Mouse (Mus musculus): Measurements from ENCODE around the gene Kif26b. TPM values are rescaled to one million over a fixed set of nuclear protein-coding genes. Genes with fewer than 3 reads are reported as not detected.

Gene Kif26b
- total and polyA plus RNA-seq, 3 experiments = 0.86 to 3.0 (median 2.4) TPM

DNA sequence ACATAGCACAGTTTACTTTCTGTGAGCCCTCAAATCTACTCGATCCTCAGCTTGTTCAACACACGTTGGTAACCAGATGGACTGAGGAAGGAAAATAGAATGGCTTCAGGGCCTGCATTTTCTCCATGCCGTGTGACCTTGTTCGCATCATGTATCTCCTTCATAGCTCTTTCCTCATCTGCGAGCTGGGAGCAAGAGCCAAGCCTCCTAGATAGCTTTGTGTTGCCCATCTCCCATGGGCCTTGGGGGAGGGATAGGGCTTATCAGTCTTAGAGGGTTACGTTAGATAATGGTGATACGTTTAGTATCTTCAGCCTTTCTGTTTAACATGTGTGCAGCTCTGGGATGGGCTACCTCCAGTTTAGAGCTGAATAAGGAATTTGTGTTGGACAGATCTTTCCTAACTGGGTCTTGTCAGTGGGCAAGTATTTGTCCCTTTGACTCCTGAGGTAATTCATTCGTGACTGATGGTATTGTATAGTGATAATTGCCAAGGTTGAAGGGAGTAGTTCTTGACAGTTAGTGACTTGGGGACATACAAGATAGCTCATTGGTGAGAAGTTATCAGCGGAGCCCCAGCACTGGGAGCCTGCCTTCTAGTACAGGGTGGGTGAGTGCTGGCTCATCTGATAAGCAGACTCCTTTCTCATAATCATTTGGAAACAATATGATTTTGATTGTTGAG lies 183.4 kb downstream of the Kif26b start:
- H3K4me1 ChIP-seq (ENCODE audit: control insufficient read depth, insufficient read depth, low read length) = no peaks in the 10 kb centered on the region
- no peak overlapping the region for H3K27ac ChIP-seq
- no peak overlapping the region for H3K9ac ChIP-seq (ENCODE audit: low read depth, low read length)
- H3K36me3 ChIP-seq (ENCODE audit: control insufficient read depth, insufficient read depth, low read length) = no peaks in the 10 kb centered on the region; the same call in 1 of the 2 replicates
- H3K4me3 ChIP-seq = no peak overlapping the region
- H3K27me3 ChIP-seq (ENCODE audit: control insufficient read depth, insufficient read depth, low read length) = no peaks in the 10 kb centered on the region
- intact Hi-C loops (cut with DNase I) = loop anchor here (5.0 kb wide), 1 partner anchor 130 kb away; no protein-coding TSS in a partner anchor
- DNase-seq = no peak
- TF ChIP-seq EP300 (IDR thresholded peaks at IDR 0.05; ENCODE audit: insufficient read depth, low read depth, low read length) = no peak
- no peak for TF ChIP-seq CTCF (IDR thresholded peaks at IDR 0.05)
- no peak for TF ChIP-seq POLR2A (IDR thresholded peaks at IDR 0.05; ENCODE audit: insufficient read depth, low read depth, low read length)
- H3K79me2 ChIP-seq (replicated peaks; ENCODE audit: control insufficient read depth, insufficient read depth, low read length) = no peaks in the 10 kb centered on the region
- 68% methylated on average over 9 of the region's 9 CpGs for WGBS

DNA sequence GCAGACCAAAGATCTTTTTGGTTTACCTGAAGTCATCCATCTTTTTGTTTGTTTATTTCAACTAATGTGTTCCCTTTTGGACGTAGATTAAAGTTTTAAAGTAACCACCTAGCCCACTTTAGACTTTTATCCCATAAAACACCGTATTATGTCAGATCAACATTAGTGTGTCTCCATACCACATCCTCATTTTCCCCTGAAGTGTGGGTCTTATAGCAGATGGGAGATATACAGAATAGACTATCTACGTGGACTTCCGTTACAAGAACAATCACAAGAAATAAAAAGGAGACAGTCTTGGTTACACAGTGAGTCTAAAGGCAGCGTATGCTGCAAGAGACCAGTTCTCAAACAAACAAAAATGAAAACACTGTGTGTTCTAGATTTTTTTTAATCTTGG lies 185.3 kb downstream of the Kif26b start:
- Histone ChIP-seq H3K27ac (no peak overlapping the region), H3K4me1 (ENCODE audit: control insufficient read depth, insufficient read depth, low read length) (no peaks in the 10 kb centered on the region), H3K27me3 (ENCODE audit: control insufficient read depth, insufficient read depth, low read length) (no peaks in the 10 kb centered on the region), H3K79me2 (replicated peaks; ENCODE audit: control insufficient read depth, insufficient read depth, low read length) (no peaks in the 10 kb centered on the region), H3K36me3 (ENCODE audit: control insufficient read depth, insufficient read depth, low read length) (no peaks in the 10 kb centered on the region; the same call in 1 of the 2 replicates), H3K9ac (ENCODE audit: low read depth, low read length) (no peak overlapping the region), H3K4me3 (no peak overlapping the region)
- TF ChIP-seq POLR2A (IDR thresholded peaks at IDR 0.05; ENCODE audit: insufficient read depth, low read depth, low read length) (no peak), EP300 (IDR thresholded peaks at IDR 0.05; ENCODE audit: insufficient read depth, low read depth, low read length) (no peak), CTCF (IDR thresholded peaks at IDR 0.05) (no peak)
- WGBS = 93% methylated on average over 5 of the region's 5 CpGs
- DNase-seq = no peak
- intact Hi-C loops (cut with DNase I) = loop anchor here (5.0 kb wide), 1 partner anchor 128 kb away; no protein-coding TSS in a partner anchor

DNA sequence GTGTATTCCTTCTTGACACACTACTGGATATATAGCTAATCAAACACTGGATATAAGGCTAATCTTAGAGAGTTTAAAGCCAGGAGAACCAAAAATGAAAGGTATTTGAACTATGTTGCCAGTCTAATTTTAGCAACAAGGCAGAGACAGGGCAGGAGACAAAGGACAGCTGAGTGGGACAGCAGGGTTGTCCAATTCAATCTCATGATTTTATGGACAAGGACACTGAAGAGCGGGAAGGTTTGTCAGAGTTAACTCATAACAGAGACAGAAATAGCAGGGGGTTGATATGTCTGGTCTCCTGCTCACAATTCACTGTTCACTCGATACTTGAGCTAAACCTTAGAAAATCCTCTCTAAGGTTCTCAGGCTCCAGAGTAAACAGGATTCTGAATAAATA lies 187.5 kb downstream of the Kif26b start:
- Histone ChIP-seq H3K79me2 (replicated peaks; ENCODE audit: control insufficient read depth, insufficient read depth, low read length) (no peaks in the 10 kb centered on the region), H3K4me3 (no peak overlapping the region), H3K4me1 (ENCODE audit: control insufficient read depth, insufficient read depth, low read length) (no peaks in the 10 kb centered on the region), H3K36me3 (ENCODE audit: control insufficient read depth, insufficient read depth, low read length) (no peaks in the 10 kb centered on the region; the same call in 1 of the 2 replicates), H3K9ac (ENCODE audit: low read depth, low read length) (no peak overlapping the region), H3K27ac (peak overlapping the region; percentile 76), H3K27me3 (ENCODE audit: control insufficient read depth, insufficient read depth, low read length) (no peaks in the 10 kb centered on the region)
- 45% methylated on average over 2 of the region's 2 CpGs for WGBS
- TF ChIP-seq EP300 (IDR thresholded peaks at IDR 0.05; ENCODE audit: insufficient read depth, low read depth, low read length) (0 out of 2 replicates have a peak, but pooled peaks have one; percentile 27), CTCF (IDR thresholded peaks at IDR 0.05) (no peak)
- DNase-seq = peak in 1 of 2 experiments; percentile 9
- intact Hi-C loops (cut with DNase I) = no loop called here

DNA sequence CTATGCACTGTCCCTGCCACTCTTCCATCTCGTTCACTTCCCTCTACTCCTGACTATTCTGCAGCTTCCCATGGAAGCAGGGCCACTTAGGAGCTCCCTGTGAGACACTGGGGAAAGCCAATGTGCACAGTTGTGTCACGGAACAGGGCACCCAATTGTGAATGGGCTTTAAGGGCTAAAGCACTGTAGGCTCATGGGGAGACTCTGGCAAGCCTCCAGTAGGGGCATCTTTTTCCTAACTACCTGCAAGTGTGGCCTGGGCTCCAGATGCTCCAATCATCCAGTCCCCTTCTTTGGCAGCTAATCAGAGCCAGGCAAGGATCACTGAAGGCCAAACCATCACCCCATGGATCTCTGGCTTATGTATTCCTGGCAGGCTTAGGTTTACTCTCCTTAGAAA lies 191.9 kb downstream of the Kif26b start:
- no peak for TF ChIP-seq EP300 (IDR thresholded peaks at IDR 0.05; ENCODE audit: insufficient read depth, low read depth, low read length)
- no peak for TF ChIP-seq POLR2A (IDR thresholded peaks at IDR 0.05; ENCODE audit: insufficient read depth, low read depth, low read length)
- TF ChIP-seq CTCF (IDR thresholded peaks at IDR 0.05) = no peak
- WGBS = 72% methylated on average over 2 of the region's 2 CpGs
- no peak overlapping the region for H3K27ac ChIP-seq
- no peak for DNase-seq
- H3K79me2 ChIP-seq (replicated peaks; ENCODE audit: control insufficient read depth, insufficient read depth, low read length) = no peaks in the 10 kb centered on the region
- H3K4me1 ChIP-seq (ENCODE audit: control insufficient read depth, insufficient read depth, low read length) = no peaks in the 10 kb centered on the region
- no peak overlapping the region for H3K9ac ChIP-seq (ENCODE audit: low read depth, low read length)
- intact Hi-C loops (cut with DNase I) = no loop called here
- no peaks in the 10 kb centered on the region for H3K27me3 ChIP-seq (ENCODE audit: control insufficient read depth, insufficient read depth, low read length)
- H3K36me3 ChIP-seq (ENCODE audit: control insufficient read depth, insufficient read depth, low read length) = no peaks in the 10 kb centered on the region; the same call in 1 of the 2 replicates
- H3K4me3 ChIP-seq = no peak overlapping the region

DNA sequence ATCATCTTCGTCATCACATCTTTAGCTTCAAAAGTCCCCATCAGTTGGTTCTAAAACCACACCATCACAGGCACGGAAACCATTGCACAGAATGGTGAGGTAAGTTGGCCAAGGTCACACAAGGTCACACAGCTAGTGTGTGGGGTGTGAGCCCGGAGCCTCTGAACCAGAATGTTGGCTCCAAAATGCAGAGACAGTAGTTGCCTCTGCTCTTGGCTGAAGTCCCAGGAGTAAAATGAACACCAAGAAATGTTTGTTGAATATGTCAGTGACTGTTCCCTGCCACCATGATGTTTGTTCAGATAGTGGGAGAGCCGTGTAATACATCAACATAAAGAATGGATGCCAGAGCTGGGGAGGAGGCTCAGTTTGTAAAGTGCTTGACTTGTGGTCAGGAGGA lies 193.9 kb downstream of the Kif26b start:
- TF ChIP-seq POLR2A (IDR thresholded peaks at IDR 0.05; ENCODE audit: insufficient read depth, low read depth, low read length) (no peak), EP300 (IDR thresholded peaks at IDR 0.05; ENCODE audit: insufficient read depth, low read depth, low read length) (no peak), CTCF (IDR thresholded peaks at IDR 0.05) (no peak)
- no peak overlapping the region for H3K4me3 ChIP-seq
- no peaks in the 10 kb centered on the region for H3K27me3 ChIP-seq (ENCODE audit: control insufficient read depth, insufficient read depth, low read length)
- intact Hi-C loops (cut with DNase I) = no loop called here
- 59% methylated on average over 4 of the region's 4 CpGs for WGBS
- H3K4me1 ChIP-seq (ENCODE audit: control insufficient read depth, insufficient read depth, low read length) = no peaks in the 10 kb centered on the region
- no peaks in the 10 kb centered on the region for H3K36me3 ChIP-seq (ENCODE audit: control insufficient read depth, insufficient read depth, low read length)
- H3K79me2 ChIP-seq (replicated peaks; ENCODE audit: control insufficient read depth, insufficient read depth, low read length) = no peaks in the 10 kb centered on the region
- H3K9ac ChIP-seq (ENCODE audit: low read depth, low read length) = no peak overlapping the region
- H3K27ac ChIP-seq = no peak overlapping the region
- DNase-seq = no peak

DNA sequence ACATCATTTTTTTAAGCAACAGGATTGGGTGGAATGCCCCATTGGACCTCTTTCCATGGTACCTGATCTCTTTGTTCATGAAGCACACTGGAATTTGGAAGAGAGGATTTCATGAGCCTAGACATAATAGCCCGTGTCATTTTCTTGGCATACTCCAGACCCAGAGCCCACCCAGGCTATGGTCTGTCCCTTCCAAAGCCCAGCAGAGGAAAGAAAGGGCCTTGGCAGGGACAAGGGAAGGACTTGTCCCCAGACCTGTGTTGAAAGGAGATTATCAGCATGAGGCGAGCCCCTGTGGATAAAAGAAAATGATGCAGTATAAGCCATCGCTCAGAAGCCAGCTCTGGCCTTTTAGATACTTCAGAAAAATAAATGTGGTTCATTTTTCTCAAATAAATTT lies 196.6 kb downstream of the Kif26b start:
- Histone ChIP-seq H3K27ac (no peak overlapping the region), H3K9ac (ENCODE audit: low read depth, low read length) (no peak overlapping the region), H3K79me2 (replicated peaks; ENCODE audit: control insufficient read depth, insufficient read depth, low read length) (no peaks in the 10 kb centered on the region), H3K4me3 (no peak overlapping the region), H3K36me3 (ENCODE audit: control insufficient read depth, insufficient read depth, low read length) (no peaks in the 10 kb centered on the region), H3K27me3 (ENCODE audit: control insufficient read depth, insufficient read depth, low read length) (no peaks in the 10 kb centered on the region), H3K4me1 (ENCODE audit: control insufficient read depth, insufficient read depth, low read length) (no peaks in the 10 kb centered on the region)
- 63% methylated on average over 3 of the region's 3 CpGs for WGBS
- DNase-seq = no peak
- intact Hi-C loops (cut with DNase I) = no loop called here
- TF ChIP-seq EP300 (IDR thresholded peaks at IDR 0.05; ENCODE audit: insufficient read depth, low read depth, low read length) (no peak), POLR2A (IDR thresholded peaks at IDR 0.05; ENCODE audit: insufficient read depth, low read depth, low read length) (no peak), CTCF (IDR thresholded peaks at IDR 0.05) (no peak)
